Mouse (Mus musculus) heart, postnatal 0 days (tissue): Measurements from ENCODE around the gene Psmb9. TPM values are rescaled to one million over a fixed set of nuclear protein-coding genes. Genes with fewer than 3 reads are reported as not detected.
A peak's percentile ranks its signal among the peaks of the same experiment; 100 is the strongest.
"Not testable (repeated sequence)": the region's sequence is repeated elsewhere in the genome, so short reads cannot be mapped to it uniquely, and the experiment has no call there.

Experiments
- ATAC-seq: fragments of 200-750 bp; cut with Nextera tagmentation; 2 replicates; pipeline ENCODE4 v1.8.0; 2017; ENCODE audit warnings: low read depth, moderate number of reproducible peaks, moderate library complexity; ENCODE audit not compliant: insufficient read depth
- DNase-seq: peaks from one replicate; pipeline ENCODE4 v3.0.0-alpha.2; 2016; ENCODE audit warnings: low spot score
- H3K27ac ChIP-seq: fragments of 300-500 bp; sonication (generic); 2 replicates; pipeline ENCODE4 v1.5.1; 2014; ENCODE audit warnings: low read depth, mild to moderate bottlenecking
- H3K27me3 ChIP-seq: fragments of 300-500 bp; sonication (generic); 2 replicates; pipeline ENCODE4 v1.6.1; 2014; ENCODE audit warnings: low read length, mixed read lengths; ENCODE audit not compliant: control insufficient read depth, insufficient read depth
- H3K36me3 ChIP-seq: fragments of 300-500 bp; sonication (generic); replicated peaks from 2 replicates; pipeline ENCODE4 v1.6.1; 2014; ENCODE audit warnings: low read length, mixed read lengths; ENCODE audit not compliant: control insufficient read depth, insufficient read depth
- H3K4me1 ChIP-seq: fragments of 300-500 bp; sonication (generic); 2 replicates; pipeline ENCODE4 v1.6.1; 2014; ENCODE audit warnings: antibody characterized with exemption; ENCODE audit not compliant: control insufficient read depth, insufficient read depth
- H3K4me2 ChIP-seq: fragments of 300-500 bp; sonication (generic); 2 replicates; pipeline ENCODE4 v1.6.1; 2014; ENCODE audit warnings: low read depth, mild to moderate bottlenecking, low read length, moderate library complexity
- H3K4me3 ChIP-seq: fragments of 300-500 bp; sonication (generic); 2 replicates; pipeline ENCODE4 v1.5.1; 2014; ENCODE audit warnings: low read depth, low read length
- H3K9ac ChIP-seq: fragments of 300-500 bp; sonication (generic); replicated peaks from 2 replicates; pipeline ENCODE4 v1.6.1; 2014; ENCODE audit warnings: low read depth, low read length, mixed read lengths
- H3K9me3 ChIP-seq: fragments of 300-500 bp; sonication (generic); replicated peaks from 2 replicates; pipeline ENCODE4 v1.6.1; 2016; ENCODE audit warnings: low read length; ENCODE audit not compliant: control insufficient read depth
- CTCF ChIP-seq: IDR thresholded peaks from 2 replicates; pipeline ENCODE4 v1.5.1; 2016; ENCODE audit warnings: antibody characterized with exemption, control low read depth, low read depth
- EP300 ChIP-seq: IDR thresholded peaks from 2 replicates; pipeline ENCODE4 v1.6.1; 2016; ENCODE audit warnings: antibody characterized with exemption, low read depth
- WGBS: fragments of 180-500 bp; shearing (Covaris S2); extraction: QIAGEN DNeasy Blood & Tissue Kit; methylation state at CpG from one replicate; pipeline ENCODE4 v1.1.7; 2014; 5-methylcytosine and 5-hydroxymethylcytosine counted together
- polyA plus RNA-seq: library from polyadenylated mRNA; unstranded; fragments of >200 nt; fragmentation: Nextera tagmentation; extraction: Ambion mirVana; gene quantifications from 2 replicates; pipeline ENCODE4 v1.2.1, GENCODE M21; 2015
- total RNA-seq: library from RNA; depleted of rRNA; stranded (reverse); fragments of >200 nt; gene quantifications from 2 replicates; pipeline ENCODE4 v1.2.3, GENCODE M21; 2014; ENCODE audit warnings: low replicate concordance

The Psmb9 gene
- total and polyA plus RNA-seq, 2 experiments from 2014 or later: 2.5 to 2.9 TPM

- no peak for TF ChIP-seq CTCF
- TF ChIP-seq EP300: no peak
Measured at GRCm38 (mm10) chr17:34225426-34225825, 37.9 kb upstream of the Psmb9 start.

GRCm38 (mm10) chr17:34224816-34225215 lies 37.3 kb upstream of the Psmb9 start:
- no peak for ATAC-seq
- Histone ChIP-seq H3K4me3 (no peak overlapping the region), H3K9me3 (no peaks in the 10 kb centered on the region), H3K4me1 (no peaks in the 10 kb centered on the region), H3K4me2 (no peak overlapping the region), H3K27ac (no peak overlapping the region), H3K9ac (no peak overlapping the region), H3K27me3 (no peaks in the 10 kb centered on the region), H3K36me3 (no peaks in the 10 kb centered on the region)
- TF ChIP-seq CTCF: no peak
- TF ChIP-seq EP300: no peak
- 75% methylated on average over 3 of the region's 3 CpGs for WGBS
- DNase-seq: no peak

More at GRCm38 (mm10) chr17:34225426-34225825, 37.9 kb upstream of the Psmb9 start:
- Histone ChIP-seq H3K4me2 (no peak overlapping the region), H3K9ac (no peak overlapping the region), H3K27ac (no peak overlapping the region), H3K36me3 (no peaks in the 10 kb centered on the region), H3K4me3 (no peak overlapping the region), H3K4me1 (no peaks in the 10 kb centered on the region), H3K27me3 (no peaks in the 10 kb centered on the region), H3K9me3 (no peaks in the 10 kb centered on the region)
- WGBS: 89% methylated on average over 8 of the region's 8 CpGs
- ATAC-seq (no peak), DNase-seq (no peak)

DNA sequence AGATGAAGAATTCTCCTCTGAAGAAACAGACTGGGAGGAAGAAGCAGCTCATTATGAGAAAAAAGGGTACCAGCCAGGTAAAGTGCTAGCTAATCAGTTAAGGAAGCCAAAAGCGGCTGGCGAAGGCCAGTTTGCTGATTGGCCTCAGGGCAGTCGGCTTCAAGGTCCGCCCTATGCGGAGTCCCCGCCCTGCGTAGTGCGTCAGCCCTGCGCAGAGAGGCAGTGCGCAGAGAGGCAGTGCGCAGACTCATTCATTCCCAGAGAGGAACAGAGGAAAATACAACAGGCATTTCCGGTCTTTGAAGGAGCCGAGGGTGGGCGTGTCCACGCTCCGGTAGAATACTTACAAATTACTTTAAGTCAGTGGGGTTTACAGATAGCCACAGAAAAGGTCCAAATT lies 32.8 kb upstream of the Psmb9 start:
- H3K9ac ChIP-seq, H3K4me3 ChIP-seq, H3K36me3 ChIP-seq, DNase-seq, H3K4me1 ChIP-seq, H3K9me3 ChIP-seq, H3K4me2 ChIP-seq, H3K27me3 ChIP-seq, ATAC-seq, H3K27ac ChIP-seq: not testable (repeated sequence)
- WGBS: 100% methylated on average over 4 of the region's 16 CpGs

DNA sequence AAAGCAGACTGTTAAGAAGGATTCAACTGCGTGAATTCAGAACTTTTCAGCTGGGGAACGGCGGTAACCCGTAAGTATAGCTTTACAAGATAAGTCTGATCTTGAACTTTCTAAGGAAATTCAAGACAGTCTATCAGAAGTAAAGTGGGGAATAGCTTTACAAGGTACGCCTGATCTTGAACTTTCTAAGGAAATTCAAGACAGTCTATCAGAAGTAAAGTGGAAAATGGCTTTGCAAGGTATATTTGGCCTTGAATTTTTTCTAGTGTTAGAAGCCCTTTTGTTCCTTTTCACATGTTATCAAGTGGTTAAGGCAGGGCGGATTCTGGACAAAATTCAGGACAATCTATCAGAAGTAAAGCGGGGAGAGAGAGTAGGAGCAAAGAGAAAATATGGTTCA lies 32.2 kb upstream of the Psmb9 start:
- not testable (repeated sequence) for H3K4me3 ChIP-seq, H3K36me3 ChIP-seq, H3K4me1 ChIP-seq, ATAC-seq, H3K27ac ChIP-seq, H3K9me3 ChIP-seq, DNase-seq, H3K27me3 ChIP-seq, H3K9ac ChIP-seq, H3K4me2 ChIP-seq
- 83% methylated on average over 3 of the region's 7 CpGs for WGBS

GRCm38 (mm10) chr17:34219096-34219495 lies 31.5 kb upstream of the Psmb9 start:
- 87% methylated on average over 7 of the region's 11 CpGs for WGBS
- H3K4me2 ChIP-seq, H3K27ac ChIP-seq, H3K27me3 ChIP-seq, ATAC-seq, H3K36me3 ChIP-seq, H3K9me3 ChIP-seq, H3K4me1 ChIP-seq, H3K9ac ChIP-seq, H3K4me3 ChIP-seq, DNase-seq: not testable (repeated sequence)
- peak; percentile 28 for TF ChIP-seq CTCF

DNA sequence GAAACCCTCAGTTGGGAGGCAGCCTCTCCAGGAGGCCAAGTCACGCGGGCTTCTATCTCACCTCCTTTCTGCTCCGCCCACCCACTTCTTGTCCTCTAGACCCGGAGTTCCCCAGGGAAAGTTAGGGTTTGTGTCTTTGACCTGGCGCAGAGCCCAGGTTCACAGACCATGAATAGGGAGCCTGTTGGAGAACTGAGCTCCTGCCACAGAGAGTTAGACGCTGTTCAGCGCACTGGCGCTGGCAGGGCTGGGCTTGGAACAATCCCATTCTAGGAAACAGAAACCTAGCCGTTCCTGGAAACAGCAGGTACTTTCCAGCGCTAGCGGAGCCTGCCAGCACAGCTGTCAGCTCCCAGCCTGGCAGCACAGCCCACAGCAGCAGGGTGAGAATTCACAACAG lies 31.1 kb upstream of the Psmb9 start:
- Histone ChIP-seq H3K9ac (no peak overlapping the region), H3K4me3 (no peak overlapping the region), H3K4me2 (no peak overlapping the region), H3K4me1 (no peaks in the 10 kb centered on the region), H3K27ac (no peak overlapping the region), H3K36me3 (0 out of 2 replicates have a peak, but pooled peaks cover 5% of the 10 kb centered on the region), H3K9me3 (no peaks in the 10 kb centered on the region), H3K27me3 (peaks cover 8% of the 10 kb centered on the region; the same call in 1 of the 2 replicates)
- DNase-seq: no peak
- TF ChIP-seq CTCF: no peak
- no peak for TF ChIP-seq EP300
- peak; percentile 53 for ATAC-seq
- 64% methylated on average over 11 of the region's 11 CpGs for WGBS
